Mouse (Mus musculus) liver, adult 2 months (tissue): ENCODE results near the gene Arhgap44. TPM values are rescaled to one million over a fixed set of nuclear protein-coding genes. Genes with fewer than 3 reads are reported as not detected.

Experiments
- DNase-seq: peaks from one replicate; pipeline ENCODE4 v3.0.0-alpha.2; 2011; ENCODE audit warnings: low read depth, low spot score; ENCODE audit errors: extremely low read depth
- H3K27ac ChIP-seq: fragments of 200-500 bp; replicated peaks from 2 replicates; pipeline ENCODE4 v1.5.1; 2012; ENCODE audit warnings: low read depth, mild to moderate bottlenecking, control low read depth, inconsistent platforms, low read length; ENCODE audit not compliant: insufficient read depth
- H3K27me3 ChIP-seq: fragments of 200-500 bp; 2 replicates; pipeline ENCODE4 v1.6.1; 2012; ENCODE audit warnings: mild to moderate bottlenecking, moderate library complexity, low read length, inconsistent platforms; ENCODE audit not compliant: control insufficient read depth, insufficient read depth
- H3K36me3 ChIP-seq: fragments of 200-500 bp; 2 replicates; pipeline ENCODE4 v1.6.1; 2012; ENCODE audit warnings: low read length, inconsistent platforms; ENCODE audit not compliant: control insufficient read depth, insufficient read depth
- H3K4me1 ChIP-seq: fragments of 200-500 bp; 2 replicates; pipeline ENCODE4 v1.6.1; 2011; ENCODE audit warnings: low read length; ENCODE audit not compliant: control insufficient read depth, insufficient read depth
- H3K4me3 ChIP-seq: fragments of 200-500 bp; 2 replicates; pipeline ENCODE4 v1.5.1; 2011; ENCODE audit warnings: low read depth, mild to moderate bottlenecking, control low read depth, low read length, moderate library complexity; ENCODE audit not compliant: insufficient read depth
- H3K79me2 ChIP-seq: fragments of 200-500 bp; 2 replicates; pipeline ENCODE4 v1.6.1; 2012; ENCODE audit warnings: inconsistent platforms, mild to moderate bottlenecking, low read length, moderate library complexity; ENCODE audit not compliant: control insufficient read depth, insufficient read depth
- H3K9ac ChIP-seq: fragments of 200-500 bp; 2 replicates; pipeline ENCODE4 v1.6.1; 2012; ENCODE audit warnings: low read depth, mild to moderate bottlenecking, control low read depth, inconsistent platforms, low read length
- CTCF ChIP-seq: fragments of 200-500 bp; IDR thresholded peaks from 2 replicates; pipeline ENCODE4 v1.5.1; 2011; ENCODE audit warnings: low read depth, low read length, control low read depth
- POLR2A ChIP-seq: fragments of 200-500 bp; IDR thresholded peaks from 2 replicates; pipeline ENCODE4 v1.6.1; 2011; ENCODE audit warnings: low read length, control low read depth; ENCODE audit not compliant: insufficient read depth; ENCODE audit errors: extremely low read depth
- WGBS: fragments of 180-500 bp; shearing (Covaris S2); methylation state at CpG from one replicate; pipeline ENCODE4 v1.1.7; 2018; 5-methylcytosine and 5-hydroxymethylcytosine counted together
- polyA plus RNA-seq: library from polyadenylated mRNA; depleted of rRNA; stranded (reverse); fragments of >200 nt; gene quantifications from 2 replicates; pipeline ENCODE4 v1.2.3, GENCODE M21; 2012
- total RNA-seq: library from RNA; depleted of rRNA; stranded (reverse); fragments of >200 nt; gene quantifications from 2 replicates; pipeline ENCODE4 v1.2.3, GENCODE M21; 2014

The Arhgap44 gene
- total and polyA plus RNA-seq, 2 experiments = 0.64 to 0.65 TPM

DNA sequence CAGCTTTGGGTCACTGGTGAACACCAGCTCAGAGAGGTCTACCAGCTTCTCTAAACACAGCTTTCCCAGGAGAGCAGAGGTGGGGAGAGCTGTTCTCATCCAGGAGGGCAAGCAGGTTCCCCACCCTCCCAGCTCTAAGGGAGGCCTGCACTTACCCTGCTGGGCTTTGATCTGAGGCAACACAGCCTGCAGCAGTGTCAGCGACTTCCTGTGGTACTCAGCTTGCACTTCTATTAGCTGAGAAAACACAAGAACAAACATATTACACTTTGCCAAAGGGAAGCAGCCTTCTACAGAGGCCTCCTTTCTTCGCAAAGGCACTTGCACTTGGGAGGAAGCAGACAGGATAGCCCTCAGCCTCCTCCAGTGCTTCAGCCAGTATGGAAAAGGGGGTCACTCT lies 123.8 kb downstream of the Arhgap44 start:
- 70% methylated on average over 2 of the region's 2 CpGs for WGBS
- Histone ChIP-seq H3K36me3 (no peaks in the 10 kb centered on the region), H3K27me3 (no peaks in the 10 kb centered on the region), H3K4me3 (no peak overlapping the region), H3K79me2 (no peaks in the 10 kb centered on the region), H3K4me1 (no peaks in the 10 kb centered on the region), H3K27ac (no peak overlapping the region), H3K9ac (no peak overlapping the region)
- no peak for DNase-seq
- TF ChIP-seq CTCF (no peak), POLR2A (no peak)

DNA sequence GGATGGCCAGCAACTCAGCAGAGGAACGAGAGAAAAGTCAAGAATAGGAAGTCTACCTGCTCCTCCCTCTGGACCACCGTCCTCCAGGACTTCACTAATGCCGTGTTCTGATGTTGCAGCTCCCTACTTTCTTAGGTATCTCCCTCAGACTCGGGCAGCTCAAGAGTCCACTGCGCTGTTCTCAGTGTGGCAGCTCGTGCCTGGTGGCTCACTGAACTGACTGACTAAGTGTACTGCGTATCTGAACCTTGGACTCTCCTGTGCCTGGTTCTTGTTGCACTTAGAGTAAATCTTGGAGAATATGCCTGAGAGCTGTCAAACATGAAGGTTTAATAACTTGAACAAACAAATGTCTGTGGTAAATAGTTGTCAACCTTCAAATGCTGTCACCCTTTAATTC lies 130.5 kb downstream of the Arhgap44 start:
- WGBS = 83% methylated on average over 7 of the region's 7 CpGs
- Histone ChIP-seq H3K27me3 (no peaks in the 10 kb centered on the region), H3K79me2 (no peaks in the 10 kb centered on the region), H3K36me3 (no peaks in the 10 kb centered on the region), H3K4me3 (no peak overlapping the region), H3K4me1 (no peaks in the 10 kb centered on the region), H3K9ac (no peak overlapping the region), H3K27ac (no peak overlapping the region)
- TF ChIP-seq CTCF = no peak
- no peak for TF ChIP-seq POLR2A
- DNase-seq = no peak

- H3K4me1 ChIP-seq = no peaks in the 10 kb centered on the region
- H3K4me3 ChIP-seq = no peak overlapping the region
- no peaks in the 10 kb centered on the region for H3K79me2 ChIP-seq
- no peak for TF ChIP-seq CTCF
- TF ChIP-seq POLR2A = no peak
- H3K36me3 ChIP-seq = no peaks in the 10 kb centered on the region
- H3K27me3 ChIP-seq = no peaks in the 10 kb centered on the region
- no peak overlapping the region for H3K27ac ChIP-seq
- H3K9ac ChIP-seq = no peak overlapping the region
- 24% methylated on average over 1 of the region's 1 CpGs for WGBS
- DNase-seq = no peak
These were observed 132.6 kb downstream of the Arhgap44 start for GRCm38 (mm10) chr11:65030201-65030600.

- Histone ChIP-seq H3K4me1 (no peaks in the 10 kb centered on the region), H3K79me2 (no peaks in the 10 kb centered on the region), H3K27me3 (no peaks in the 10 kb centered on the region), H3K9ac (no peak overlapping the region), H3K36me3 (no peaks in the 10 kb centered on the region), H3K27ac (no peak overlapping the region), H3K4me3 (no peak overlapping the region)
- 87% methylated on average over 5 of the region's 5 CpGs for WGBS
- no peak for DNase-seq
- TF ChIP-seq CTCF (no peak), POLR2A (no peak)
These were observed 134.7 kb downstream of the Arhgap44 start for GRCm38 (mm10) chr11:65028049-65028448.

GRCm38 (mm10) chr11:65022771-65023170 lies 140.0 kb downstream of the Arhgap44 start:
- no peaks in the 10 kb centered on the region for H3K4me1 ChIP-seq
- H3K4me3 ChIP-seq = no peak overlapping the region
- TF ChIP-seq CTCF (no peak), POLR2A (no peak)
- WGBS = 91% methylated on average over 11 of the region's 11 CpGs
- H3K79me2 ChIP-seq = no peaks in the 10 kb centered on the region
- no peak for DNase-seq
- no peak overlapping the region for H3K9ac ChIP-seq
- no peak overlapping the region for H3K27ac ChIP-seq
- H3K36me3 ChIP-seq = no peaks in the 10 kb centered on the region
- H3K27me3 ChIP-seq = no peaks in the 10 kb centered on the region

DNA sequence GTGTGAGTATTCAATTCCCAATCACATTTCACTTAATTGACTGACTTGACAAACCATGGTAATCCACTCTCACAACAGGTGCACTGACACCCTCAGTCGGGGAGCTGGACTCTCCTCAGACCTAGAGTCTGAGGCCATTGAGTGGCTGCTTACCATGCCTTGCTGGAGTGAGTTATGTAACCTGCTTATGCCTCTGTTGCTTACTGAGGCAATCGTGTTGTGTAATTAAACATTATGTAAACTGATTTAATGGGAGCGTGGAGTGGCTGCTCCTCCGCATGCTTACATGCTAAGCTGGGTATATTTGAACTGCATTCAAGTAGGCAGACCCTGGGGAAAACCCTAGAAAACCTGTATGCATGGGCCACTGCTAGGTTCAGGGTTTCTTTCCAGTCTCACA lies 142.0 kb downstream of the Arhgap44 start:
- H3K4me3 ChIP-seq = no peak overlapping the region
- no peaks in the 10 kb centered on the region for H3K4me1 ChIP-seq
- no peak overlapping the region for H3K27ac ChIP-seq
- H3K79me2 ChIP-seq = no peaks in the 10 kb centered on the region
- TF ChIP-seq POLR2A (no peak), CTCF (no peak)
- no peak for DNase-seq
- WGBS = 66% methylated on average over 4 of the region's 4 CpGs
- no peak overlapping the region for H3K9ac ChIP-seq
- no peaks in the 10 kb centered on the region for H3K36me3 ChIP-seq
- H3K27me3 ChIP-seq = no peaks in the 10 kb centered on the region
